Mouse (Mus musculus) spleen, embryonic (tissue): ENCODE data around the gene Slc6a20a.

ENCODE experiments used
- CTCF ChIA-PET: fragments of 350-600 bp; sonication (Branson Sonifier 250); formaldehyde crosslinking; loops from one replicate; lab custom pipeline; 2022; lab: Charles Lee

Gene Slc6a20a

GRCm38 (mm10) chr9:123638231-123638630 lies 40.5 kb downstream of the Slc6a20a start:
- CTCF ChIA-PET, result no interaction called here

- CTCF ChIA-PET, result no interaction called here
Measured at GRCm38 (mm10) chr9:123636771-123637170, 41.9 kb downstream of the Slc6a20a start.

- CTCF ChIA-PET, result no interaction called here
Measured at GRCm38 (mm10) chr9:123632993-123633392, 45.7 kb downstream of the Slc6a20a start.

- CTCF ChIA-PET, result no interaction called here
Measured at GRCm38 (mm10) chr9:123632281-123632680, 46.4 kb downstream of the Slc6a20a start, which contains the start of gene Slc6a20b. Gene Slc6a20b, minus strand, starts transcription at chr9:123632565.

- CTCF ChIA-PET, result no interaction called here
Measured at GRCm38 (mm10) chr9:123631666-123632065, 47.0 kb downstream of the Slc6a20a start.

- CTCF ChIA-PET, result no interaction called here
Measured at GRCm38 (mm10) chr9:123625821-123626220, 52.9 kb downstream of the Slc6a20a start.

- CTCF ChIA-PET, result interaction anchor here (0.6 kb wide), 1 partner anchor 19 kb away, joined by 4 read pairs; no protein-coding TSS in a partner anchor
Measured at GRCm38 (mm10) chr9:123624741-123625140, 53.9 kb downstream of the Slc6a20a start.

GRCm38 (mm10) chr9:123620311-123621098 lies 58.2 kb downstream of the Slc6a20a start:
- CTCF ChIA-PET, result no interaction called here

GRCm38 (mm10) chr9:123601529-123601928 lies 77.2 kb downstream of the Slc6a20a start:
- CTCF ChIA-PET, result no interaction called here

- CTCF ChIA-PET, result no interaction called here
Measured at GRCm38 (mm10) chr9:123597376-123597775, 81.3 kb downstream of the Slc6a20a start.

- CTCF ChIA-PET, result no interaction called here
Measured at GRCm38 (mm10) chr9:123596910-123597309, 81.8 kb downstream of the Slc6a20a start.

- CTCF ChIA-PET, result no interaction called here
Measured at GRCm38 (mm10) chr9:123595194-123595593, 83.5 kb downstream of the Slc6a20a start.

- CTCF ChIA-PET, result interaction anchor here (0.7 kb wide), 1 partner anchor 141 kb away, joined by 3 read pairs; no protein-coding TSS in a partner anchor
Measured at GRCm38 (mm10) chr9:123589240-123589910, 89.3 kb downstream of the Slc6a20a start.
